Mouse (Mus musculus) lung, adult 2 months (tissue): ENCODE results near the gene Vmn2r23. TPM values are rescaled to one million over a fixed set of nuclear protein-coding genes. Genes with fewer than 3 reads are reported as not detected.
"Not testable (repeated sequence)": the region's sequence is repeated elsewhere in the genome, so short reads cannot be mapped to it uniquely, and the experiment has no call there.

Experiments
- DNase-seq: peaks from one replicate; pipeline ENCODE4 v3.0.0; 2022
- H3K4me1 ChIP-seq: fragments of 200-500 bp; 2 replicates; pipeline ENCODE4 v1.6.1; 2011; ENCODE audit warnings: low read length; ENCODE audit not compliant: control insufficient read depth, insufficient read depth
- H3K4me3 ChIP-seq: fragments of 200-500 bp; replicated peaks from 2 replicates; pipeline ENCODE3; 2011; ENCODE audit warnings: low read depth, mild to moderate bottlenecking, control low read depth, low read length; ENCODE audit errors: extremely low read depth
- CTCF ChIP-seq: fragments of 200-500 bp; IDR thresholded peaks from 2 replicates; pipeline ENCODE4 v1.5.1; 2011; ENCODE audit warnings: mild to moderate bottlenecking, low read length, control low read depth; ENCODE audit not compliant: insufficient read depth
- POLR2A ChIP-seq: fragments of 200-500 bp; IDR thresholded peaks from 2 replicates; pipeline ENCODE4 v1.6.1; 2011; ENCODE audit warnings: low read depth, mild to moderate bottlenecking, control low read depth, low read length, borderline replicate concordance; ENCODE audit errors: extremely low read depth
- WGBS: fragments of 180-500 bp; shearing (Covaris S2); methylation state at CpG from one replicate; pipeline ENCODE4 v1.1.7; 2018; 5-methylcytosine and 5-hydroxymethylcytosine counted together
- polyA plus RNA-seq: library from polyadenylated mRNA; depleted of rRNA; stranded (reverse); fragments of >200 nt; gene quantifications from 2 replicates; pipeline ENCODE4 v1.2.3, GENCODE M21; 2012; rRNA removed

Gene Vmn2r23
- not detected in 2 replicates for polyA plus RNA-seq

DNA sequence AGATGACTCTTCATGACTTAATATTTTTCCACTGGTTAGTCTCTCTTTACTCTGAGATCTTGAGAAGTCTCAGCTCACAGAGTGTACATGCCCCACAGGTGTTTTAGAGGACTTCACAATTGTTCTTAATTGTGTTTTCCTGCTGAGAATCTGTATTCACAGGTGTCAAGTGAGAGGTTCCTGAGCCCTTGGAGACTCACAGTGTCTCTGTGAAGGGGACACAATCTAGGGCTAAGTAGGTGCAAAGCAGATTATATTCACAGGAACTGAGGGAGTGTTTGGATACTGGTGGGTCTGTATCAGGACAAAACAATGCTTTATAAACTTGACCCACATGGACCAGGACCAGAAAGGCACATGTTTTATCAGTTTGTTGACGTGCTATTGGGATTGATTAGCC, at the start of gene Vmn2r23:
Gene Vmn2r23 (plus strand): TSS at position 301 of the 400 bp plus-strand sequence.
- no peak for TF ChIP-seq CTCF
- TF ChIP-seq POLR2A, result no peak
- WGBS, result 46% methylated on average over 1 of the region's 1 CpGs
- no peak within 1 kb of the TSS for H3K4me3 ChIP-seq
- no peak for DNase-seq
- no peaks in the 10 kb centered on the region for H3K4me1 ChIP-seq

DNA sequence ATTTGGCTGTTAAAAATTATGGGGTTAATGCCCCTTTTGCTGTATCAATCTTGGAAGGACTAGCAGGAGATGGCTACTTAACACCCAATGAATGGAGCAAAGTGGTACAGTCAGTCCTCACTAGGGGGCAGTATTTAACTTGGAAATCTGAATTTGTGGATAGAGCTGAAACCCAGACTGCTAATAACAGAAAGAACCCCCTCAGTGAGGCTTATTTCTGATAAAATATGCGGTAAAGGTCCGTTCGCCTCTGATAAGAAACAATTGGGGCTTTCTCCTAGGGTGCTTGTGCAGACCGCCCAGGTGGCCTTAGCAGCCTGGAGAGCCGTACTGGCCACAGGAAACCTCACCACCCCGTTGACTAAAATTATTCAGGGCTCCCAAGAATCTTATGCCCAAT, 45.4 kb upstream of the Vmn2r23 start:
- TF ChIP-seq POLR2A (no peak), CTCF (no peak)
- DNase-seq, result no peak
- 46% methylated on average over 6 of the region's 6 CpGs for WGBS
- Histone ChIP-seq H3K4me3 (no peak overlapping the region), H3K4me1 (no peaks in the 10 kb centered on the region)

DNA sequence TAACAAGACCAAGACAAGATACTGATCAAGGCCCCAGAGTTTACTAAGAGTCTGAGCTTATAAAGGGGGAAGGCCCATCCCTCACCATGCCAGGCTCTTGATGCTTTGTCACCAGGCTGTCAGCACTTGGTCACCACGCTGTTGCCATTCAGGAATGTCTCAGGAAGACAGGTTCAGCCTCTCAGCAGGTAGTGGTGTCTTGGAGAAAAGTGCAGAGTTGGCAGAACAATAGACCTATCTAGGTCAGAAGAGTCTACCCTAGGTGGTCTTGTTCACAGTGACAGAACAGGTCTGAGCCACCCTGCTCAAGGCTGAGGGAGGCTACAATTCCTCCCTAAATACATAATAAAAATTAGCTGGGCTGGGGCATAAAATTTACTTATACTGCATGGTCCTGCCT, 5.8 kb upstream of the Vmn2r23 start:
- H3K4me3 ChIP-seq, H3K4me1 ChIP-seq, DNase-seq: not testable (repeated sequence)
- 25% methylated on average over 1 of the region's 1 CpGs for WGBS

DNA sequence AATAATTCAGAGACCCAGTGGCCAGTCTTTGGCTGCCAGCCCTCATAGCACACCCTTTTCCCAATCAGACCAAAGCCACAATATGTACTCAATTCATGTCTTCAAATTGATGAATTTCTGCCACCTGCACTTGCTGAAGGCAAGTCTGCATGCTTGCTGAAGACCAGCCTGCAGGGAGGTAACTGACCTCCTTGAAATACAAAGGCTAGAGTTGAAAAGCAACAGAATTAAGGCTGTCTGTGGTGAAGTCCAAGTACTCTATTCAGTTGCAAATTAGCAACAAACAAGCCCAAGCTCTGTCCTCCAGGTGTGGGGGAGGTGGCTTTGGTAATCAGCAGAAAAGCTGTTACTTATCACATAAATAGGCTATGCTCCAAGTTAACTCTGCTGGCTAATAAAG, 5.3 kb upstream of the Vmn2r23 start:
- no peak for DNase-seq
- H3K4me1 ChIP-seq, result no peaks in the 10 kb centered on the region
- TF ChIP-seq POLR2A (no peak), CTCF (no peak)
- H3K4me3 ChIP-seq, result no peak overlapping the region

DNA sequence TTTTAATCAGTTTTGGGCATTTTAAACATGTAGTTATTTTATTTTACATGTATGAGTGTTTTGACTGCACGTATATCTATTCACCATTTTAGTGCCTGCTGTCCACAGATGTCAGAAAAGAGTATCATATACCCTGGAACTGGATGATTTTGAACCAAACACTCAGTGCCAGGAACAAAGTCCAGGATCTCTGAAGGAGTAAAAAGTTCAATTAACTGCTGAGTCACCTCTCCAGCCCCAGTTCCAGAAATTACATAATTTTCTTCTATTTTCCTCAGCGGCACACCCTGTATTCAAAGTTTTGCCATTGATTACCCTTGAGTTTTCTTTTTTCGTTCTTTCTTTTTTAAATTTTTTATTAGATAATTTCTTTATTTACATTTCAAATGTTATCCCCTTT, 67.6 kb downstream of the Vmn2r23 start:
- no peaks in the 10 kb centered on the region for H3K4me1 ChIP-seq
- no peak for DNase-seq
- WGBS, result 71% methylated on average over 3 of the region's 3 CpGs
- TF ChIP-seq CTCF, result no peak
- no peak for TF ChIP-seq POLR2A
- no peak overlapping the region for H3K4me3 ChIP-seq

DNA sequence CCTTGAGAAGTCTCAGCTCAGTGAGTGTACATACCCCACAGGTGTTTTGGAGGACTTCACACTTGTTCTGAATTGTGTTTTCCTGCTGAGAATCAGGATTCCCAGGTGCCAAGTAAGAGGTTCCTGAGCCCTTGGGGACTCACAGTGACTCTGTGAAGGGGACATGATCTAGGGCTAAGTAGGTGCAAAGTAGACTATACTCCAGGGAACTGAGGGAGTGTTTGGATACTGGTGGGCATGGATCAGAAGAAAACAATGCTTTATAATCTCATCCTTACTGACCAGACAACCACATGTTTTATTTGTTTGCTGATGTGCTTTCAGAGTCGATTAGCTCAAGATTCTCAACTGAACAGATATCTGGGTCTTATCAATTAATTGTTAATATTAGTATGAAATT, 76.1 kb downstream of the Vmn2r23 start, which contains the start of gene Vmn2r24:
Gene Vmn2r24 (plus strand): TSS at position 301 of the 400 bp plus-strand sequence.
- TF ChIP-seq CTCF (no peak), POLR2A (no peak)
- DNase-seq, result no peak
- H3K4me3 ChIP-seq, result no peak within 1 kb of the TSS
- H3K4me1 ChIP-seq, result no peaks in the 10 kb centered on the region
- 56% methylated on average over 1 of the region's 1 CpGs for WGBS

DNA sequence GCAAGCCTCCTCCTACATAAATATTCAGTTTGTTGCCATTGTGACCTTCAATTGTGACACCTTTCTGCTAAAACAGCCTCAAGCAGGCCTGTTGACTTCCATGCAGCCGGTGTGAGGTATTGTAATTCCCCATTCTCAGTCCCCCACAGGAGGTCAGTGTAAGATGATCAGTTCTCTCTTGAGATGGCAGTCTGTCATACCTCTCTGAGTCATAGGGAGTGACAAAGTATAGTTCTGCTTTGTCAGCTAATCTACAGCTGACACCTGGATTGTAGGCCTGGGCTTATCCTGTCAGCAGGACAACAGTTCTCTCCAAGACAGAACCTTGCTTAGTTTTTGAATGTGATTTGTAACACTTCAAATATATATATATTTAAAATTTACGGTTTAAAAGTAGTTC, 82.4 kb downstream of the Vmn2r23 start:
- TF ChIP-seq CTCF, result no peak
- no peak for TF ChIP-seq POLR2A
- DNase-seq, result no peak
- 67% methylated on average over 2 of the region's 2 CpGs for WGBS
- no peak overlapping the region for H3K4me3 ChIP-seq
- H3K4me1 ChIP-seq, result no peaks in the 10 kb centered on the region

DNA sequence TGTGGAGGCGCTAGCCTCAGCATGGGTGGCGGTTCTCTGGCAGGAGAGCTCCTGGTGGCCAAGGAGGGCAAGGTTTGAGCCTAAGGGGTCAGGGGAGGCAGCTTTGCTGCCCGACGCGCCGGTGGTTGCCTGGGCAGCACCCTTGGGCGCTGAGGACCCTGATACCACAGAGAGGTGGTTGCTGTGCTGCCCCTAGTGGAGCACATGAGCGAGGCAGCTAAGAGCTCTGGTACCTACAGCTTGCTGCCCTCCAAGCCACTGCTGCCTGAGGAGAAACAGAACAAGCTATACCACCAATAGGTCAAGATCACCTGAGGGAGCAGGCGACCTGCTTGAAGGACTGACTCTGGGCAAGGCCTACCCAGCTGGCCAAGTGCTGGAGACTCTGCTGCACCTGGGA, 91.3 kb downstream of the Vmn2r23 start:
- Histone ChIP-seq H3K4me1 (no peaks in the 10 kb centered on the region), H3K4me3 (no peak overlapping the region)
- no peak for DNase-seq
- WGBS, result 46% methylated on average over 9 of the region's 9 CpGs
- TF ChIP-seq POLR2A (no peak), CTCF (no peak)

Other genes with a start within 250 kb of the Vmn2r23 start
- gene Vmn2r21, start 169.3 kb upstream of the Vmn2r23 start, polyA plus RNA-seq, result not detected in 2 replicates
- not detected in 2 replicates for gene Vmn2r22, start 51.9 kb upstream of the Vmn2r23 start, polyA plus RNA-seq
- not detected in 2 replicates for gene Vmn2r24, start 76.2 kb downstream of the Vmn2r23 start, polyA plus RNA-seq
- gene Vmn2r25, start 150.8 kb downstream of the Vmn2r23 start, polyA plus RNA-seq, result not detected in 2 replicates